Mouse (Mus musculus) liver, adult (tissue): ENCODE results near the gene Olfr1082.
"Not testable (repeated sequence)": the region's sequence is repeated elsewhere in the genome, so short reads cannot be mapped to it uniquely, and the experiment has no call there.

Source experiments
- GATA4 ChIP-seq: IDR thresholded peaks from 2 replicates; pipeline ENCODE4 v1.6.1; 2014; ENCODE audit warnings: mild to moderate bottlenecking, low read length; ENCODE audit not compliant: insufficient replicate concordance

The Olfr1082 gene

GRCm38 (mm10) chr2:86598866-86599265 lies at the start of gene Olfr1082:
Olfr1082 (minus strand) TSS chr2:86598966.
- not testable (repeated sequence) for TF ChIP-seq GATA4

GRCm38 (mm10) chr2:86639625-86640024 lies 40.9 kb upstream of the Olfr1082 start, which contains the start of gene Olfr1084:
Olfr1084 (minus strand) TSS chr2:86639725.
- TF ChIP-seq GATA4, result not testable (repeated sequence)

- not testable (repeated sequence) for TF ChIP-seq GATA4
Measured at GRCm38 (mm10) chr2:86558135-86558534, 40.6 kb downstream of the Olfr1082 start, which contains the start of gene Olfr1080. Olfr1080 (minus strand) TSS chr2:86558235.
